ENCODE assay signal across 13 mouse cellular contexts in the genomic region with DNA sequence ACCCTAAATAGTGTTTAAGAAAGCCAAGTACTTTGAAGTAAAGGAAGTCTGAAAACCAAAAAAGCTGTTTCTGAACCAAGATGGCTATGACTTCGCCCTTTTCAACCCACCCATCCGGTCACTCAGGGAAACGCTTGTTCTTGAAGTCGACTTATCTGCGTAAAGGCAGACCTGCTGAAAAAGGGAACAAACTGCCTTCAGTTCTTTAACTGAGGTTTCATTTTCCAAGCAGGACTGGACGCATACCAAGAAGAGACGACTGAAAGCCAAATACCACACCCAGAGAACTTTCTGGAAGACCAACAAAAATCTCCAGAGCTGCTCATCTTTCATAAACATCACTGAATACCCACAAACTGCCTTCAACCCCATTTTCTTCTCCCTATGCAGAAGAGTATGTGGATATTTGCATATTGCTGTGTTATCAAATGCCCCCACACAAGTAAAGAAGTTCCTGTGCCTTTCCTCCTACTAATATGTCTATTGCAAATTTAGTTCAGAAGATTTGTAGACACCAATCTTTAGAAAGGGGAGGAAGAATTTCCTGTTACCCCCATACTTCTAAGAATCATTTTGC.
DNase-seq lines count a peak whose midpoint lies in the region; ATAC-seq and TF ChIP-seq lines count a peak whose summit lies in the region.
"Had no signal": no experiment of that assay in that cellular context is flagged by ENCODE, and none has a peak within 500 bp of the region (broad histone marks: within the 10 kb centered on the region; RNA-seq: fewer than 3 reads in every experiment).

No protein-coding gene starts in this region.

- peak; percentile 37; the same call in 1 of the 2 replicates for TF ChIP-seq EP300 in liver, postnatal 0 days (IDR thresholded peaks at IDR 0.05; ENCODE audit: low read depth)

- 0 out of 2 replicates have a peak overlapping the region, but pooled peaks have one; percentile 15 for H3K4me2 ChIP-seq in liver, postnatal 0 days (ENCODE audit: low read depth, low read length)
- H3K4me2 ChIP-seq in neural tube, embryonic 15.5 days = no peak overlapping the region
- H3K4me2 ChIP-seq: hindbrain, embryonic 13.5 days; stomach, embryonic 15.5 days had no signal

- H3K4me3 ChIP-seq in gastrocnemius, adult 2 months = no peak overlapping the region
- no peak overlapping the region for H3K4me3 ChIP-seq in liver, postnatal 0 days (ENCODE audit: low read depth, low read length)
- H3K4me3 ChIP-seq in neural tube, embryonic 15.5 days (replicated peaks) = no peak overlapping the region
- H3K4me3 ChIP-seq: hindbrain, embryonic 13.5 days; stomach, embryonic 15.5 days had no signal

- H3K9me3 ChIP-seq in liver, postnatal 0 days (ENCODE audit: low read length) = no peaks in the 10 kb centered on the region
- no peaks in the 10 kb centered on the region for H3K9me3 ChIP-seq in neural tube, embryonic 15.5 days (replicated peaks)
- H3K9me3 ChIP-seq: hindbrain, embryonic 13.5 days; stomach, embryonic 15.5 days had no signal

- 28% methylated on average over 7 of the region's 7 CpGs for WGBS in liver, postnatal 0 days (ENCODE audit: insufficient replicate concordance)
- 94% methylated on average over 7 of the region's 7 CpGs for WGBS in neural tube, embryonic 15.5 days

- H3K9ac ChIP-seq in liver, postnatal 0 days (replicated peaks) = no peak overlapping the region
- H3K9ac ChIP-seq in neural tube, embryonic 15.5 days (replicated peaks) = no peak overlapping the region
- H3K9ac ChIP-seq: hindbrain, embryonic 13.5 days; stomach, embryonic 15.5 days had no signal

- peak overlapping the region; percentile 56 for H3K27ac ChIP-seq in gastrocnemius, adult 2 months
- H3K27ac ChIP-seq in liver, postnatal 0 days (ENCODE audit: low read depth) = no peak overlapping the region
- no peak overlapping the region for H3K27ac ChIP-seq in neural tube, embryonic 15.5 days (replicated peaks)
- H3K27ac ChIP-seq: hindbrain, embryonic 13.5 days; stomach, embryonic 15.5 days had no signal

- peak; percentile 40; the same call in 1 of the 2 replicates for ATAC-seq in liver, postnatal 0 days
- ATAC-seq in neural tube, embryonic 15.5 days (ENCODE audit: low FRiP score) = no peak

- no peak for TF ChIP-seq CTCF in gastrocnemius, adult 2 months (IDR thresholded peaks at IDR 0.05)
- no peak for TF ChIP-seq CTCF in liver, postnatal 0 days (IDR thresholded peaks at IDR 0.05; ENCODE audit: low read depth)

- H3K27me3 ChIP-seq in liver, postnatal 0 days (ENCODE audit: insufficient read depth, low read length) = no peaks in the 10 kb centered on the region
- no peaks in the 10 kb centered on the region for H3K27me3 ChIP-seq in neural tube, embryonic 15.5 days (replicated peaks)
- H3K27me3 ChIP-seq: hindbrain, embryonic 13.5 days; stomach, embryonic 15.5 days had no signal

- H3K36me3 ChIP-seq in liver, postnatal 0 days (replicated peaks; ENCODE audit: insufficient read depth, low read length) = no peaks in the 10 kb centered on the region
- H3K36me3 ChIP-seq in neural tube, embryonic 15.5 days = no peaks in the 10 kb centered on the region
- H3K36me3 ChIP-seq: hindbrain, embryonic 13.5 days; stomach, embryonic 15.5 days had no signal

- peak; percentile 14 for DNase-seq in gastrocnemius, adult 2 months
- DNase-seq in gastrocnemius, postnatal 10 days = no peak
- peak; percentile 56 for DNase-seq in A20 (ENCODE audit: low read depth, low spot score)
- peak; percentile 4 for DNase-seq in brain, adult 2 months (ENCODE audit: low read depth, low spot score)
- no peak for DNase-seq in liver, postnatal 0 days
- DNase-seq in layer of hippocampus, adult 18-20 months (ENCODE audit: low spot score in 2 of 2) = no peak
- DNase-seq in left cerebral cortex, adult 8-10 months (ENCODE audit: low spot score in 2 of 2) = no peak
- DNase-seq: gastrocnemius, postnatal 25 days; kidney, adult 2 months; lung, postnatal 10 days had no signal

- H3K4me1 ChIP-seq in liver, postnatal 0 days (ENCODE audit: insufficient read depth) = no peaks in the 10 kb centered on the region
- no peaks in the 10 kb centered on the region for H3K4me1 ChIP-seq in neural tube, embryonic 15.5 days
- H3K4me1 ChIP-seq: hindbrain, embryonic 13.5 days; stomach, embryonic 15.5 days had no signal

- intact Hi-C loops in gastrocnemius, adult 2 months (cut with DNase I) = no loop called here

Comparison
In these comparisons a context has a peak if more than half of its experiments do, and no peak if none do; other contexts are left out.
1. DNase-seq: peak in gastrocnemius, adult 2 months (single experiment), A20 (single experiment) and brain, adult 2 months (single experiment); none in gastrocnemius, postnatal 10 days (single experiment), liver, postnatal 0 days (single experiment), layer of hippocampus, adult 18-20 months (0 of 2) and left cerebral cortex, adult 8-10 months (0 of 2).